Mouse (Mus musculus): ENCODE measurements around the gene Rhbdl1.
A peak's percentile ranks its signal among the peaks of the same experiment; 100 is the strongest.

- TF ChIP-seq POLR2A (IDR thresholded peaks at IDR 0.05; ENCODE audit: low read depth, low read length) (peak; percentile 18), CTCF (conservative IDR thresholded peaks at IDR 0.05; ENCODE audit: insufficient read depth, insufficient read length, low read depth, low read length) (no peak)
These were observed 13.6 kb downstream of the Rhbdl1 start, which contains the start of gene Wdr24 for GRCm38 (mm10) chr17:25823452-25823851.
